Mouse (Mus musculus): ENCODE data around the gene Msx1.

Gene Msx1

DNA sequence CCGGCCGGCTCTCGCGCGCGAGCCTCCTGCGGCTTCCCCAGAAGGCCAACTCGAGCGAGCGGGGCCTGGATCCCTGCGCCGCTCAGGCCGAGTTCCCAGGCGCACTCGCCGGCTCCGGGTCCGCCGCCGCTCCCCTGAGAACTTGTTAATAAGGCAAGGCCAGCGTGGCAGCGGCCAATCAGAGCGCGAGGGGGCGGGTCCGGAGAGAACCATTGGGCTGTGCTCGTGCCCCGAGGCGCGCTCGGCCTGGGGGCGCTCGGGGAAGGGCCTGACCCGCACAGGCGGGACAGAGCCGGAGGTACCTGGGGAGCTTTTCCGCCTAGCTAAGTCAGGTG lies at the start of gene Msx1:
Gene Msx1 (minus strand): TSS at position 123 of the 335 bp plus-strand sequence.
- peak; percentile 40 for DNase-seq (ENCODE audit: low read depth, low spot score)

- DNase-seq (ENCODE audit: low read depth, low spot score) = no peak
Observed at GRCm38 (mm10) chr5:37865471-37865870, 41.1 kb upstream of the Msx1 start.

DNA sequence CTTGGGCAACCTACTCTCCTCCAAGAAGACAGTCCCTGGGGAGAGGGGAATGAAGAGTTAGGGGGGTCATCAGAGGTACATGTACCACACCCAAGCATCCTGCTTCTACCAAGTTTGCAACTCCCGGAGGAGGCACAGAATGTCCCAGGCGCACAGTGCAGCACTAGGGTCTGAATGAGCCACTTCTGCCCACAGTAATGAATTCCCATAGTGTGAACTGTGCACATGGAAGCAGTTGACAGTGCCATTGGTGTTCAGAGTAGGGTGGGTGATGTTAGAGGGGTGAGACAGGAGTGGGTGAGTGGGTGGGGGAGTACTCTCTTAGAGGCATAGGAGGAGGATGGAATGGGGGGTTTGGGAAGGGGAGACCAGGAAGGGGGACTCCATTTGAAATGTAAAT lies 39.9 kb upstream of the Msx1 start:
- no peak for DNase-seq (ENCODE audit: low read depth, low spot score)

- no peak for DNase-seq (ENCODE audit: low read depth, low spot score)
Observed at GRCm38 (mm10) chr5:37860846-37861245, 36.5 kb upstream of the Msx1 start.

DNA sequence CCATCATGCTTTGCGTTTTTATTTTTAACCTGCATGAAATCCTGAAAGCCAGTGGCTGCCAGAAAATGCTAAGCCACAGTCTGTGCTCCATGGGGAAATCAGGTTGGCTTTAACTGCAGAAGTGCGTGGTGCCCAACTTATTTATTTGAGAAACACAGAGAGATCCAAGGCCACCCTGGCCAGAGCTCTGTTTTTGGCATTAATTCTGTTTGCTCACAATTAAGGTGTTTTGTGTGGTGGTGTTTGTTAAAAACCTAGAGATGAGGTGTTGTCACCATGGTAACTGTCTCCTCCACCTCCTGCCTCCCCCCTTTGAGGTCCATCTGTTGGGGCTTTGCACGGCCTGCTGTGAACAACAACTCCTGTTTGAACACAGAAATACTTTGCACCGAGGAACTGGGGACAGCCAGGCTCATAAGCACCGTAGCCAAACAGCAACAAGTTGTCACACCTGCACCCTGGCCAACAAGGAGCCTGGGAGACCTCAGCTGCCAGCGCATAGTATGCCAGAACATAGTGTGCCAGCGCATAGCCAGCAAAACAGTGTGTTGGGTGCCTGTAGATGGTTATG lies 35.9 kb upstream of the Msx1 start:
- peak; percentile 91 for DNase-seq (ENCODE audit: low read depth, low spot score)

DNA sequence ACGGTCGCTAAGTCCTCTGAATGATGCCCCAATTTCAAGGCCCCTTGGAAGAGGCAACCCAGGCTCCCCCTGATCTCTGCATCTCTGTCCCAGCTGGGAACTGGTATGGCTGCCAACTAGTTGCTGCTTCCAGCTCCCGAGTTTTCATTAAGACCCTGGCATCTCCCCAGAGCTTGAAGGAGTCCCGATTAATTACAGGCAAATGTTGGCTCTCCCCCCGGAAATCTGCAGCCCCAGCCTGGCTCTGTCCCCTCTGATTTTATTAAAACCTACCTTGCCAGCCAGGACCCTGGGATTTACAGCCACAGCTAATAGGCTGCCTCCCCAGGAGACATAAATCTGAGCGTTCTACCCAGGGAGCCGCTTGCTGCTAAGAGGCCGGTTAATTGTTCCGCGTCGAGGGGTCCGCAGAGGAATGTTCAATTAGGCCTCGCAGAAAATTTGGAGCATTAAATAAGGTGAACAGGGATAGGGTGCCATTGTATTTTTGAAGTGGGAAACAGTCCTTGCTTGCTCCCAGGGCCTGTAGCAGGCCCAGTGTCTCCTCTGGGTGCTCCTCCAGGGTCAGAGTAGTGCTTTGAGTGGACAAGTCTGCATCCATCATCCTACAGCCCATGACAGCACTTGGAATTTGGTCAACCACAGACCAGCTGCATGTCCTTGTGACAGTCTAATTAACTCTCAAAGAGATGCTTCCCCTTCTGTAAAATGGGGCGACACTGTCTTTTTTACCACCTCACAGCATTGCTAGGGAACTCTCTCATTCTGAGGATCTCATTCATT lies 33.6 kb upstream of the Msx1 start:
- DNase-seq (ENCODE audit: low read depth, low spot score) = peak; percentile 25

DNA sequence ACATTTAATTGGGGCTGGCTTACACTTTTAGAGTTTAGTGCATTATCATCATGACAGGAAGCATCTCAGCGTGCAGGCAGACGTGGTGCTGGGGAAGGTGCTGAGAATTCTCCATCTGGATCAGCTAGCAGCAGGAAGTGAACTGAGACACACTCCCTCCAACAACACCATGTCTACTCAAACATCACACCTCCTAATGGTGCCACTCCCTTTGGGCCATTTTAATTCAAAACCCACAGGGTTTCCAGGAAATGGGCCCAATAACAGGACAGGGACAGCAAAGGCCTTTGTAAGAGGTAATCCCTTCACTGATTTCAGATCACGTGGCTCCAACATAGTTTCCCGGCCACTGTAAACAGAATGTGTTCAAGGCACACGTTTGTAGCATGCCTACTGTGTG lies 31.7 kb upstream of the Msx1 start:
- DNase-seq (ENCODE audit: low read depth, low spot score) = no peak

- no peak for DNase-seq (ENCODE audit: low read depth, low spot score)
Observed at GRCm38 (mm10) chr5:37854233-37854632, 29.9 kb upstream of the Msx1 start.

DNA sequence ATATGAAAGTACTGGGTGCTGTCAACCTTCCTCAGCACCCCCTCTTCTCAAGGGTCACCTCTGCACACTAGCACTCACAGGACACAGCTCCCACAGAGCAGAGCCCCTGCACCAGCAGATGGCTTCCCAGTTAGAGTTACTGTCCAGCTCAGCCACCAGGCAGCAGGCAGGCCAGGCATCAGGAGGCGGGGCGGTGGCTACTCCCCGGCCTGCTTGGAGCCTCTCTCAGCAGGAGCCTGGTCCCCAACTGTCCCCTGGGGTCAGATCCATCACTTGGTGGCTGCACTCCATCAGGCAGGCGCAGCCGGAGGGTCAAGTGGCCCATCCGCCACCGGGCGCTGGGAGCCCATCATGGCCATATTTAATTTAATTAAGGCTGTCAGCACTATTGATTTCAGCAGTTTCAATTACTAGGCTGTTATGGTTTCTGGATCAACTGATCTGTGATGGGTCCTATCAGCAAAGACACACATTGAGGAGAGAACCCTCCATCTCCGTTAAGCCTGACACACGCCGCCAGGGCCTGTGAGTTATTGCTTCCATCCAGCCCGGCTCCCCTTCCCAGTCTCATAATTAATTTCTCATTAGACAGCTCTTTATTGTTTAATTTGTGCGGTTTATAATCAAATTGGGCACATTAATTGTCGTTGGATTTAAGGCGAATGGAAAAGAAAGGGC lies 27.1 kb upstream of the Msx1 start:
- no peak for DNase-seq (ENCODE audit: low read depth, low spot score)

DNA sequence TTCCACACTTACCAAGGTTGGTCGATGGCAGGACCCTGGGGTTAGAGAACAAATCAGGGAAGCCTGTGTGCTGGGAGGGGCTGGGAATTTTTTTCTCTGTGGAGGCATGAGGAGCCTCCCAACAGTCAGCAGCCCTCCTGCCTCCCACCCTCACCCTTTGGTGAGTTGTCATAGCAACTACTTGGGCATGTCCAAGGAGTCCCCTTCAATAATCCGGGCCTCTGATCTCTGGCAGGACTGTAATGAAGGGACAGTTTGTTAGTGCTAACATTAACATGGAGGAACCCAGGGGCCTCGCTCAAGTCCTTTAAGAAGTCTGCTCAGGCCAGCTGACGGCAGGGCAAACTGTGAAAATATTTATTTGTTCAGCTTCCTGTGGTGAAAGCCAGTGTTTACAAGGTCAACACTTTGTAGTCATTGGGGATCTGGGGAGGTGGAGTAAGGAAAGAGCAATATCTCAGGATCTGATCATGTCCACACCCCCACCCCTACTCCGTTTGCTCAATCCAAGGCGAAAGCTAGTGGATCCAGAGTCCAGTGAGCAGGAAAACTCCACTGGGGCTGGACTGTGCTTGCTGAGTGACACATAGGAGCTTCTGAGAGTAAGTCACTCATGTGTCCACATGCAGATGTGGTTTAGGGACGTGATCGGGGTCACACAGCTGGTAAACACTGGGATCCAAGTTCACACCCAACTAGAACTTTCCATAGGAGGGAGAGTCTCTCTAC lies 24.8 kb upstream of the Msx1 start:
- DNase-seq (ENCODE audit: low read depth, low spot score) = no peak

GRCm38 (mm10) chr5:37836267-37836646 lies 11.9 kb upstream of the Msx1 start:
- no peak for DNase-seq (ENCODE audit: low read depth, low spot score)

- DNase-seq (ENCODE audit: low read depth, low spot score) = no peak
Observed at GRCm38 (mm10) chr5:37835590-37836266, 11.3 kb upstream of the Msx1 start.

DNA sequence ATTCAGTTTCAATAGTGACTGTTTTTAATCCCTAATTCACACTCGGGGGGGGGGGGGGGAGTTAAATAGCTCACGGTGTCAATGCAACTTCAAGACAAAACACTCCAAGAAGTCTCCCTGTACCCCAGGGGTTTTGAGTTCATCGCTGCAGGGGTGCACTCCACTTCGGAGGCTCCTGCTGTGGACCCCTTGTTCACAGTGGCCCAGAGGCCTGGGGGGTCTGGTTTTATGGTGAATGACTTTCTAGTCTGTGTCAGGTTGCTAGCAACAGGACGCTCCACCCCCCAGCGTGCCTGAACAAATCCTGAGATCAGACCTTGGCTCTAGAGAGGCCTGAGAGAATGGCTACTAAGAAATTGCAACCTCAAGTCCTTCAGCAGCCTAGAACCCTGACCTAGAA lies 8.4 kb upstream of the Msx1 start:
- no peak for DNase-seq (ENCODE audit: low read depth, low spot score)

GRCm38 (mm10) chr5:37832031-37832430 lies 7.6 kb upstream of the Msx1 start:
- DNase-seq (ENCODE audit: low read depth, low spot score) = no peak

GRCm38 (mm10) chr5:37830436-37830835 lies 6.1 kb upstream of the Msx1 start:
- peak; percentile 76 for DNase-seq (ENCODE audit: low read depth, low spot score)

DNA sequence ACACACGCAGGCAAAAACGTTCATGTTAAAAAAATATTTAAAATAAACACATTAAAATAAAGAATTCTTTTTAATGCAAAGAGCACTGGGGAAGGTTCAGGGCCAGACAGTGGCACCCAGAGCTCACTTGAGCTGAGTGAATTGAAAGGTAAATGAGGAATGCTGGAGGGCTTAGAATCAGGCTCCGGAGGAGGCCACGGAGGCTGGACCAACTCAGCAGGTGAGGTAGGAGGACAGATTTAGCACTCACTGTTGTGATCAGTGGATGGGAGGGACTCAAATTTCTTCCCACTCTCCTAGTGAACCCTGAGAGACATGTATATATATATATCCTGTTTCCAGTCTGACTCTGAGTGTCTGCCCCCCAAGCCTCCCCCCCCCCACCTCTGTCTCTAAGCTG lies 5.5 kb upstream of the Msx1 start:
- DNase-seq (ENCODE audit: low read depth, low spot score) = no peak

GRCm38 (mm10) chr5:37829296-37829670 lies 4.9 kb upstream of the Msx1 start:
- no peak for DNase-seq (ENCODE audit: low read depth, low spot score)

DNA sequence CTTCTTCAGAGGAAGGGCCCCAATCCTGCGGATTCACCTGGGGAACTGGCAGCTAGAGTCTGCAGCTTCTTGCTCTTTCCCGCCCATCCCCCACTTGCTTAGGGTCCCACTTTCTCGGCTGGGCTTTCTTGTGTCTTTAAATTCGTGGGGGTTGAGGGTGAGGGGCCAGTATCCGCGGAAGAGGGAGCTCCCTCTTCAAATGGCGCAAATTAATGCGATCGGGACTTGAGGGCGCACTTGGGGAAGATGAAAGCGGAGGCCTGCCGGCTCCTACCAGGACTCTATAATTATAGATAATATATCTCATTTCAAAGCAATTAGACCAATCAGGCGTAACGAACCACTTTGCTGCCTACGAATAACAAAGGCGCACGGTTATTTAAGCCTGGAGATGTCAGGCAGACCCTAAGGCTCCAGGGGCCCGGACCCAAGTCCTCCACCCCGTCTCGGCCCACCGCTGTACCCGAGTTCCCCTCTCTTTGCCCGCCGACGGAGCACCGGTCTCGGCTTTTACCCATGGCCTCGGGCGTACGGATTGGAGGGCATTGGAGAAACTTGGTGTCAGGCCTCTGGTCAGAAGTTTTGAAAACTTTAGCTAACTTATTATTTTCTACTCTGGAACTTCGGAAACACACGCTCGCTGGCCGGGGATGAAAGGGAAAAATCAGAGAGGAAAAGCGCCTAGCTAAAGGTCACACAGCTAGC lies 4.4 kb upstream of the Msx1 start:
- DNase-seq (ENCODE audit: low read depth, low spot score) = no peak

GRCm38 (mm10) chr5:37828001-37828400 lies 3.6 kb upstream of the Msx1 start:
- no peak for DNase-seq (ENCODE audit: low read depth, low spot score)

DNA sequence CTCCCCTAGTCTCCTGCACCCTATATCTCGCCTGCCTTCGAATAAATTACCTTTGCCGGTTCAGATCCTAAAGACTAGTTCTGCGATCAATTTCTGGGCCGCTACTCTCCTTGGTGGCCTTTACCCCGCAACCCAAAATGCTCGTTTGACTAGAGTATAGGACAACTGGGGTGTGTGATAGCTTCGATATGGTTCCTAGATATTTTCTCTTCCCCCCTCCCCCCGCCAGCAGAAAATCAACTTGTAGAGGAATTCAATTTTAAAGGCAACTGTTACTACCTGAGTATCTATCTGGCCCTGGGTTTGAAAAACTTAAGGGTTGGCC lies 3.2 kb upstream of the Msx1 start:
- DNase-seq (ENCODE audit: low read depth, low spot score) = no peak

Data from brain, adult 2 months (tissue).